Mouse (Mus musculus) midbrain, embryonic 12.5 days (tissue): ENCODE measurements around the gene Sumf2. TPM values are rescaled to one million over a fixed set of nuclear protein-coding genes. Genes with fewer than 3 reads are reported as not detected.
"Not testable (repeated sequence)": the region's sequence is repeated elsewhere in the genome, so short reads cannot be mapped to it uniquely, and the experiment has no call there.

Source experiments
- ATAC-seq: fragments of 200-750 bp; cut with Nextera tagmentation; 2 replicates; pipeline ENCODE4 v1.8.0; 2017; ENCODE audit warnings: low read depth, moderate TSS enrichment, moderate library complexity; ENCODE audit not compliant: low FRiP score
- H3K27ac ChIP-seq: fragments of 300-500 bp; sonication (generic); replicated peaks from 2 replicates; pipeline ENCODE4 v1.5.1; 2016; ENCODE audit warnings: mild to moderate bottlenecking
- H3K27me3 ChIP-seq: fragments of 300-500 bp; sonication (generic); 2 replicates; pipeline ENCODE4 v1.6.1; 2016; ENCODE audit warnings: mild to moderate bottlenecking
- H3K36me3 ChIP-seq: fragments of 300-500 bp; sonication (generic); 2 replicates; pipeline ENCODE4 v1.6.1; 2016
- H3K4me1 ChIP-seq: fragments of 300-500 bp; sonication (generic); 2 replicates; pipeline ENCODE4 v1.6.1; 2016
- H3K4me2 ChIP-seq: fragments of 300-500 bp; sonication (generic); replicated peaks from 2 replicates; pipeline ENCODE4 v1.6.1; 2016; ENCODE audit warnings: mild to moderate bottlenecking, moderate library complexity
- H3K4me3 ChIP-seq: fragments of 300-500 bp; sonication (generic); 2 replicates; pipeline ENCODE4 v1.5.1; 2016; ENCODE audit warnings: mild to moderate bottlenecking
- H3K9ac ChIP-seq: fragments of 300-500 bp; sonication (generic); replicated peaks from 2 replicates; pipeline ENCODE4 v1.6.1; 2016; ENCODE audit warnings: mild to moderate bottlenecking, moderate library complexity
- H3K9me3 ChIP-seq: fragments of 300-500 bp; sonication (generic); 2 replicates; pipeline ENCODE4 v1.6.1; 2016; ENCODE audit warnings: mild to moderate bottlenecking
- WGBS: fragments of 180-500 bp; shearing (Covaris S2); methylation state at CpG from one replicate; pipeline ENCODE4 v1.1.7; 2016; 5-methylcytosine and 5-hydroxymethylcytosine counted together
- polyA plus RNA-seq: library from polyadenylated mRNA; unstranded; fragments of >200 nt; fragmentation: Nextera tagmentation; extraction: Ambion mirVana; gene quantifications from 2 replicates; pipeline ENCODE4 v1.2.1, GENCODE M21; 2016

Gene Sumf2
- polyA plus RNA-seq, 1 experiment from 2014 or later, result 50.8 TPM

GRCm38 (mm10) chr5:129877731-129878455, 31.1 kb downstream of the Sumf2 start:
- Histone ChIP-seq H3K36me3 (peaks cover 29% of the 10 kb centered on the region), H3K27ac (no peak overlapping the region), H3K9me3 (no peaks in the 10 kb centered on the region), H3K4me3 (no peak overlapping the region), H3K4me2 (no peak overlapping the region), H3K27me3 (no peaks in the 10 kb centered on the region), H3K4me1 (no peaks in the 10 kb centered on the region), H3K9ac (no peak overlapping the region)
- ATAC-seq, result no peak
- WGBS, result 76% methylated on average over 9 of the region's 9 CpGs

DNA sequence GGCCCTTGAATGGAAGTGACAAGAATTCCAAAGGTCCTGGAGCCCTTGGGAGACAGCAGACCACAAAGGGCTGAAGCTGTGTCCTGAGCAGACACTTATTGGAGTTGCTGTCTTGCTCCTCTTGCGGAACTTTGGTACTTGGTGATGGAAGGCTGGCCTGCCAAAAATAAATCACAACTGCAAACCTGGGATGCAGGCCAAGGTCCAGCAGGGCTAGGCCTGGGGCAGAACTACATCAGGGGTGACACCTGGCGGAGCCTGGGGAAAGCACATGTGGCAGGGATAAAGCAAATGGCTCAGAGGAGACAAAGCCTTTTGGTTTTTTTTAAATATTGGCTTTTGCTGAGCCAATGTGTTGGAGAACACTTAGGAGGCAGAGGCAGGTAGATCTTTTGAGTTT, 32.2 kb downstream of the Sumf2 start:
- no peaks in the 10 kb centered on the region for H3K27me3 ChIP-seq
- no peaks in the 10 kb centered on the region for H3K4me1 ChIP-seq
- no peak overlapping the region for H3K4me3 ChIP-seq
- H3K27ac ChIP-seq, result no peak overlapping the region
- H3K9me3 ChIP-seq, result no peaks in the 10 kb centered on the region
- ATAC-seq, result no peak
- no peak overlapping the region for H3K9ac ChIP-seq
- peaks cover 36% of the 10 kb centered on the region for H3K36me3 ChIP-seq
- WGBS, result 64% methylated on average over 2 of the region's 2 CpGs
- no peak overlapping the region for H3K4me2 ChIP-seq

GRCm38 (mm10) chr5:129879888-129880287, 33.1 kb downstream of the Sumf2 start:
- Histone ChIP-seq H3K9ac (no peak overlapping the region), H3K4me2 (no peak overlapping the region), H3K27me3 (no peaks in the 10 kb centered on the region), H3K9me3 (no peaks in the 10 kb centered on the region), H3K4me3 (no peak overlapping the region), H3K4me1 (0 out of 2 replicates have a peak, but pooled peaks cover 6% of the 10 kb centered on the region), H3K27ac (no peak overlapping the region), H3K36me3 (peaks cover 43% of the 10 kb centered on the region)
- 79% methylated on average over 3 of the region's 3 CpGs for WGBS
- no peak for ATAC-seq

DNA sequence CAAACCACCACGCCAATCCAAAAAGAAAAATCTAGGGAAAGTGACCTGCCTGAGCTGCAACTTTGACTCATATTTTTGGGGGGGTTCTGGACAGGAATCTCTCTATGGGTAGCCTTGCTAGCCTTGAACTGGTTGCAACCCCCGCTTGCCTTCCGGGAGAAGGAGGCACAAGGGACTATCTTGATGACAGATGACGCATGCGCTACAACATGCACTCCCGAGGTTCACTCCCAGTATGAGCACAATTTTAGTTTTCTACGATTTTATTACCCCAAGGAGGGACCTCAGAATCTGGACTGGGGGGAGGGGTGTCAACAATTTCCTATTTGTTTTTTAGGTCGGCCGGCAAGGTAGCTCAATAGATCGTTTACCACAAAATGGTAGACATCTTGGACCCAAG, 39.5 kb downstream of the Sumf2 start:
- H3K4me1 ChIP-seq, result peaks cover 19% of the 10 kb centered on the region
- peak overlapping the region; percentile 82 for H3K9ac ChIP-seq
- no peak overlapping the region for H3K27ac ChIP-seq
- no peaks in the 10 kb centered on the region for H3K9me3 ChIP-seq
- no peak for ATAC-seq
- WGBS, result 52% methylated on average over 10 of the region's 10 CpGs
- H3K27me3 ChIP-seq, result no peaks in the 10 kb centered on the region
- peak overlapping the region; percentile 90 for H3K4me2 ChIP-seq
- H3K4me3 ChIP-seq, result peak overlapping the region; percentile 78
- H3K36me3 ChIP-seq, result peaks cover 28% of the 10 kb centered on the region

- peak; percentile 99 for ATAC-seq
- under 1% methylated on average over 46 of the region's 46 CpGs for WGBS
- no peaks in the 10 kb centered on the region for H3K9me3 ChIP-seq
- peak within 1 kb of the TSS; percentile 78 for H3K4me3 ChIP-seq
- peak within 1 kb of the TSS; percentile 91 for H3K27ac ChIP-seq
- H3K36me3 ChIP-seq, result peaks cover 19% of the 10 kb centered on the region
- 0 out of 2 replicates have a peak, but pooled peaks cover 2% of the 10 kb centered on the region for H3K27me3 ChIP-seq
- H3K4me1 ChIP-seq, result peaks cover 19% of the 10 kb centered on the region
- peak within 1 kb of the TSS; percentile 90 for H3K4me2 ChIP-seq
- peak within 1 kb of the TSS; percentile 82 for H3K9ac ChIP-seq
Measured at GRCm38 (mm10) chr5:129886911-129887636, 40.3 kb downstream of the Sumf2 start, which contains the start of gene Chchd2. Gene Chchd2, minus strand, starts transcription at chr5:129887470.

DNA sequence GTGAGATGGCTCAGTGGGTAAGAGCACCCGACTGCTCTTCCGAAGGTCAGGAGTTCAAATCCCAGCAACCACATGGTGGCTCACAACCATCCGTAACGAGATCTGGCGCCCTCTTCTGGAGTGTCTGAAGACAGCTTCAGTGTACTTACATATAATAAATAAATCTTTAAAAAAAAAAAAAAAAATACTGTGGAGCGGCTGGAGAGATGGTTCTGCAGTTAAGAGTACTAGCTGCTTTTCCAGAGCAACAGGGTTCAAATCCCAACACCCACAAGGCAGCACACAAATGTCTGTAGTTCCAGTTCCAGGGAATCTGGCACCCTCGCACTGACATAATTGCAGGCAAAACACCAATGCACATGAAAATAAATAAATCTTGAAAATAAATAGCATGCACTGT, 43.6 kb downstream of the Sumf2 start:
- not testable (repeated sequence) for ATAC-seq, H3K4me2 ChIP-seq, H3K4me3 ChIP-seq, H3K36me3 ChIP-seq, H3K9ac ChIP-seq, H3K9me3 ChIP-seq, H3K27me3 ChIP-seq, H3K27ac ChIP-seq
- 77% methylated on average over 4 of the region's 7 CpGs for WGBS
- H3K4me1 ChIP-seq, result peaks cover 13% of the 10 kb centered on the region

GRCm38 (mm10) chr5:129895198-129896088, 48.7 kb downstream of the Sumf2 start, which contains the start of gene Zbed5:
Gene Zbed5, plus strand, starts transcription at chr5:129895723.
- Histone ChIP-seq H3K9me3 (no peaks in the 10 kb centered on the region), H3K4me1 (peaks cover 8% of the 10 kb centered on the region), H3K4me3 (peak within 1 kb of the TSS; percentile 69), H3K27ac (no peak within 1 kb of the TSS), H3K27me3 (peaks cover 6% of the 10 kb centered on the region; the same call in 1 of the 2 replicates), H3K4me2 (peak within 1 kb of the TSS; percentile 88), H3K9ac (peak within 1 kb of the TSS; percentile 62), H3K36me3 (no peaks in the 10 kb centered on the region)
- ATAC-seq, result peak; percentile 99
- 2% methylated on average over 44 of the region's 44 CpGs for WGBS

GRCm38 (mm10) chr5:129898449-129898848, 51.7 kb downstream of the Sumf2 start, which contains the start of gene Phkg1:
Gene Phkg1, minus strand, starts transcription at chr5:129898549.
- 98% methylated on average over 1 of the region's 1 CpGs for WGBS
- H3K36me3 ChIP-seq, result no peaks in the 10 kb centered on the region
- H3K4me1 ChIP-seq, result peaks cover 8% of the 10 kb centered on the region
- peaks cover 2% of the 10 kb centered on the region; the same call in 1 of the 2 replicates for H3K27me3 ChIP-seq
- no peak within 1 kb of the TSS for H3K9ac ChIP-seq
- no peak within 1 kb of the TSS for H3K4me3 ChIP-seq
- H3K27ac ChIP-seq, result no peak within 1 kb of the TSS
- no peak within 1 kb of the TSS for H3K4me2 ChIP-seq
- no peaks in the 10 kb centered on the region for H3K9me3 ChIP-seq
- ATAC-seq, result no peak

GRCm38 (mm10) chr5:129907775-129908174, 61.0 kb downstream of the Sumf2 start:
- H3K4me1 ChIP-seq, result peaks cover 8% of the 10 kb centered on the region; the same call in 1 of the 2 replicates
- no peak for ATAC-seq
- peak overlapping the region; percentile 96 for H3K27ac ChIP-seq
- peak overlapping the region; percentile 84 for H3K9ac ChIP-seq
- peak overlapping the region; percentile 71 for H3K4me3 ChIP-seq
- H3K36me3 ChIP-seq, result no peaks in the 10 kb centered on the region
- no peaks in the 10 kb centered on the region for H3K9me3 ChIP-seq
- 33% methylated on average over 4 of the region's 4 CpGs for WGBS
- peak overlapping the region; percentile 83 for H3K4me2 ChIP-seq
- peaks cover 7% of the 10 kb centered on the region; the same call in 1 of the 2 replicates for H3K27me3 ChIP-seq

- peaks cover 8% of the 10 kb centered on the region; the same call in 1 of the 2 replicates for H3K4me1 ChIP-seq
- H3K36me3 ChIP-seq, result no peaks in the 10 kb centered on the region
- peak within 1 kb of the TSS; percentile 71 for H3K4me3 ChIP-seq
- WGBS, result under 1% methylated on average over 63 of the region's 63 CpGs
- peak within 1 kb of the TSS; percentile 84 for H3K9ac ChIP-seq
- no peaks in the 10 kb centered on the region for H3K9me3 ChIP-seq
- H3K27ac ChIP-seq, result peak within 1 kb of the TSS; percentile 96
- H3K4me2 ChIP-seq, result peak within 1 kb of the TSS; percentile 83
- H3K27me3 ChIP-seq, result peaks cover 7% of the 10 kb centered on the region; the same call in 1 of the 2 replicates
- ATAC-seq, result peak; percentile 98
Measured at GRCm38 (mm10) chr5:129908242-129908965, 61.6 kb downstream of the Sumf2 start, which contains the start of gene Nupr1l. Gene Nupr1l, plus strand, starts transcription at chr5:129908540.

DNA sequence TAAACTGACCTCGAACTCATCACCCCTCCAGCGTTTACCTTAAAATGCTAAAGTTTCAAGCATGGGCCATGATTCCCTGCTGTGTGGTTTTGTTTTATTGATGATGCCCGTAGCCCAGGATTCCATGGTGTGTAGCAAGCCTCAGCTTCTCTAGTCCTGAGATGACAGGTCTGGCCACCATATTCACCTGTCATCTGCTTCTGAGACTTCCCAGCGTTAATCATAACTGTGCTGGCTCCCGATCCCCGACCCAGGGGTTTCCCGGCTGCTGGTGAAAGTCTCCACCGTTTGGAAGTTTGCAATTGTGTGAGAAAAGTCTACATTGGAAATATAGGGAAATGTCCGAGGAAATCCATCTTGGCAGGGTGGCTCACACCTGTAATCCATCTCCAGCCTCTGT, 62.4 kb downstream of the Sumf2 start:
- Histone ChIP-seq H3K9me3 (no peaks in the 10 kb centered on the region), H3K4me1 (peaks cover 8% of the 10 kb centered on the region; the same call in 1 of the 2 replicates), H3K4me2 (peak overlapping the region; percentile 83), H3K9ac (peak overlapping the region; percentile 84; the same call in 1 of the 2 replicates), H3K27ac (peak overlapping the region; percentile 96; the same call in 1 of the 2 replicates), H3K36me3 (no peaks in the 10 kb centered on the region), H3K27me3 (peaks cover 7% of the 10 kb centered on the region; the same call in 1 of the 2 replicates), H3K4me3 (peak overlapping the region; percentile 71)
- ATAC-seq, result no peak
- WGBS, result 71% methylated on average over 9 of the region's 9 CpGs
